Comparison of ENCODE assay signal across 16 mouse cellular contexts in the genomic region with DNA sequence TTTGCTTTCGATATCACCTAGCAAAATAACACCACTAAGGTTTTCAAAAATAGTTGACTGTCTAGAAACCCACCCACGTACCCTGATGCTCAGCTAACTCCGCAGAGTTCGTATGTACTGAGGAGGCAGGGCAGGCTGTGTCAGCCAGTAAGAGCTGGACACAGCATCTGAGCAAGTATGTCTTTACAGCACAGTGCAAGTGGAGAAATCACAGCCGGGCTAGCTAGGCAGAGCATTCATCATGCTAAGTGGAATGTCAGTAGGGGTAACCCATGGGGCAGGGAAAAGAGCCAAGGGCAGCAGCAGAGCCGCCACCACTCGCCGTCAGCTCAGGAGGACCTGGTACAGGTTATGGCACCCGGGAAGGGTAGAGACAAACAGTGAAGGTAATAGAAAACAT.
DNase-seq lines count a peak whose midpoint lies in the region; ATAC-seq and TF ChIP-seq lines count a peak whose summit lies in the region.
"Had no signal": no experiment of that assay in that cellular context is flagged by ENCODE, and none has a peak within 500 bp of the region (broad histone marks: within the 10 kb centered on the region; RNA-seq: fewer than 3 reads in every experiment).

No protein-coding gene starts in this region.

- in situ Hi-C loops in Patski (cut with MboI; ENCODE audit: low pct_unique_long_range_greater_than_20kb), result no loop called here

- H3K4me2 ChIP-seq in lung, embryonic 16.5 days (ENCODE audit: low read depth, low read length), result no peak overlapping the region
- H3K4me2 ChIP-seq: forebrain, embryonic 12.5 days; stomach, embryonic 15.5 days had no signal

- no peak overlapping the region for H3K9ac ChIP-seq in lung, embryonic 16.5 days (ENCODE audit: low read length)
- H3K9ac ChIP-seq: forebrain, embryonic 12.5 days; liver, postnatal 0 days; stomach, embryonic 15.5 days had no signal

- WGBS in lung, embryonic 16.5 days, result 46% methylated on average over 9 of the region's 9 CpGs

- POLR2A ChIA-PET in Patski (lab: Charles Lee), result no interaction called here

- H3K4me3 ChIP-seq in lung, embryonic 16.5 days (ENCODE audit: low read length), result no peak overlapping the region
- H3K4me3 ChIP-seq: forebrain, embryonic 12.5 days; stomach, embryonic 15.5 days had no signal

- CTCF ChIA-PET in Patski (lab: Charles Lee), result no interaction called here

- no peaks in the 10 kb centered on the region for H3K9me3 ChIP-seq in lung, embryonic 16.5 days (ENCODE audit: control insufficient read depth, low read length)
- H3K9me3 ChIP-seq: forebrain, embryonic 12.5 days; stomach, embryonic 15.5 days had no signal

- H3K27me3 ChIP-seq in lung, embryonic 16.5 days (ENCODE audit: control insufficient read depth, insufficient read depth, low read depth, low read length), result no peaks in the 10 kb centered on the region
- H3K27me3 ChIP-seq in Patski, result no peaks in the 10 kb centered on the region
- H3K27me3 ChIP-seq: forebrain, embryonic 12.5 days; stomach, embryonic 15.5 days had no signal

- peak; percentile 41; the same call in 1 of the 2 replicates for ATAC-seq in frontal cortex, adult (ENCODE audit: low TSS enrichment)
- ATAC-seq in lung, embryonic 16.5 days (ENCODE audit: low read depth), result peak; percentile 50; the same call in 1 of the 2 replicates
- ATAC-seq in Patski, result peak; percentile 64
- ATAC-seq in activated CD4-positive, CD25-positive, alpha-beta regulatory T cell, adult 4 months, result no peak
- ATAC-seq: hindbrain, postnatal 0 days; liver, postnatal 0 days had no signal

- DNase-seq in frontal cortex, adult 2 months (ENCODE audit: extremely low spot score in 1 of 2, low spot score in 1 of 2), result no peak
- no peak for DNase-seq in lung, postnatal 14 days
- DNase-seq in Patski (ENCODE audit: low read depth, low spot score), result peak; percentile 37
- DNase-seq in kidney, postnatal 10 days, result peak; percentile 27
- DNase-seq: adrenal gland, postnatal 25 days; B cell, adult 2 months; liver; liver, postnatal 0 days; midbrain, embryonic 14.5 days; retina, postnatal 1 day had no signal

- H3K4me1 ChIP-seq in lung, embryonic 16.5 days (replicated peaks; ENCODE audit: control insufficient read depth, insufficient read depth, low read length), result no peaks in the 10 kb centered on the region
- H3K4me1 ChIP-seq: stomach, embryonic 15.5 days had no signal

- no peak for TF ChIP-seq CTCF in Patski (IDR thresholded peaks at IDR 0.05)

- no peaks in the 10 kb centered on the region for H3K36me3 ChIP-seq in lung, embryonic 16.5 days (ENCODE audit: control insufficient read depth, insufficient read depth, low read length)
- H3K36me3 ChIP-seq: forebrain, embryonic 12.5 days; stomach, embryonic 15.5 days had no signal

- no peak overlapping the region for H3K27ac ChIP-seq in lung, embryonic 16.5 days (ENCODE audit: low read length)
- H3K27ac ChIP-seq: forebrain, embryonic 12.5 days; hindbrain, postnatal 0 days; stomach, embryonic 15.5 days had no signal

Comparison
In these comparisons a context has a peak if more than half of its experiments do, and no peak if none do; other contexts are left out.
1. DNase-seq: peak in Patski (single experiment) and kidney, postnatal 10 days (single experiment); none in frontal cortex, adult 2 months (0 of 2) and lung, postnatal 14 days (single experiment).